Comparison of ENCODE assay signal across 18 mouse cellular contexts in genomic region chr7:142057121-142057520, GRCm38 (mm10). TPM values are rescaled to one million over a fixed set of nuclear protein-coding genes. Genes with fewer than 3 reads are reported as not detected.
DNase-seq lines count a peak whose midpoint lies in the region; ATAC-seq and TF ChIP-seq lines count a peak whose summit lies in the region.
"Had no signal": no experiment of that assay in that cellular context is flagged by ENCODE, and none has a peak within 500 bp of the region (broad histone marks: within the 10 kb centered on the region; RNA-seq: fewer than 3 reads in every experiment).

No protein-coding gene starts in this region.

- DNase-seq in gastrocnemius, adult 18-20 months (ENCODE audit: low spot score) = peak; percentile 29
- no peak for DNase-seq in gastrocnemius, postnatal 36 days
- no peak for DNase-seq in left cerebral cortex, adult 2 months (ENCODE audit: extremely low spot score in 1 of 2, low spot score in 2 of 2)
- DNase-seq in left cerebral cortex, adult 18-20 months (ENCODE audit: low spot score in 2 of 2) = no peak
- DNase-seq in natural killer cell, adult 2 months (ENCODE audit: low spot score in 2 of 2) = no peak
- no peak for DNase-seq in spleen, postnatal 36 days (ENCODE audit: low spot score in 2 of 2)
- DNase-seq: cerebellum, adult 18-20 months; kidney, postnatal 25 days; lung, adult 2 months; spleen, adult 18-20 months had no signal

- intact Hi-C loops in gastrocnemius, postnatal 36 days (cut with DNase I) = no loop called here
- intact Hi-C loops in left cerebral cortex, adult 2 months (cut with DNase I) = no loop called here

- H3K4me1 ChIP-seq in megakaryocyte, embryonic 14.5 days = peaks cover 88% of the 10 kb centered on the region

- ATAC-seq in granulocyte monocyte progenitor cell, adult 5-6 weeks (replicated peaks; ENCODE audit: poor library complexity, severe bottlenecking) = peak; percentile 31

- H3K36me3 ChIP-seq in megakaryocyte, embryonic 14.5 days (replicated peaks; ENCODE audit: low read length) = peaks cover 64% of the 10 kb centered on the region

- no peak overlapping the region for H3K4me3 ChIP-seq in left cerebral cortex, adult 2 months
- H3K4me3 ChIP-seq in megakaryocyte, embryonic 14.5 days (replicated peaks) = peak overlapping the region; percentile 60
- H3K4me3 ChIP-seq: embryonic facial prominence, embryonic 13.5 days; forebrain, embryonic 10.5 days; heart, embryonic 10.5 days; limb, embryonic 10.5 days; midbrain, embryonic 10.5 days; neural tube, embryonic 15.5 days had no signal

- H3K27me3 ChIP-seq in megakaryocyte, embryonic 14.5 days (replicated peaks) = no peaks in the 10 kb centered on the region
- H3K27me3 ChIP-seq: embryonic facial prominence, embryonic 13.5 days had no signal

- TF ChIP-seq CTCF in left cerebral cortex, adult 2 months (IDR thresholded peaks at IDR 0.05) = no peak

- no peaks in the 10 kb centered on the region for H3K9me3 ChIP-seq in megakaryocyte, embryonic 14.5 days
- H3K9me3 ChIP-seq: embryonic facial prominence, embryonic 13.5 days; forebrain, embryonic 10.5 days; heart, embryonic 10.5 days; limb, embryonic 10.5 days; midbrain, embryonic 10.5 days; neural tube, embryonic 15.5 days had no signal

- peak overlapping the region; percentile 15; the same call in 1 of the 2 replicates for H3K27ac ChIP-seq in left cerebral cortex, adult 2 months
- H3K27ac ChIP-seq: embryonic facial prominence, embryonic 13.5 days; forebrain, embryonic 10.5 days; heart, embryonic 10.5 days; limb, embryonic 10.5 days; midbrain, embryonic 10.5 days; neural tube, embryonic 15.5 days had no signal

RNA-seq across cellular contexts. Expression of gene Mob2, which starts 3.7 kb away (rescaled TPM):
- 10 to 100 TPM; 49.6 to 51.8 TPM for total RNA-seq in gastrocnemius, adult 18-20 months (2021)
- 10 to 100 TPM; 40.2 to 43.7 TPM for total RNA-seq in gastrocnemius, postnatal 36 days (2021)
- 10 to 100 TPM; 37.6 to 38.7 TPM for total RNA-seq in left cerebral cortex, adult 2 months (2021)
- total RNA-seq in left cerebral cortex, adult 18-20 months (2021) = 10 to 100 TPM; 37.7 to 39.1 TPM
- total RNA-seq in granulocyte monocyte progenitor cell, adult 5-6 weeks (2014; fragmentation: Nextera tagmentation) = 57.8 and 60.9 TPM in 2 replicates
- total RNA-seq in granulocyte monocyte progenitor cell, adult 5-6 weeks (2017) = 51.2 and 63.4 TPM in 2 replicates
- 69.4 and 73.5 TPM in 2 replicates for polyA plus RNA-seq in megakaryocyte, embryonic 14.5 days (2012; ENCODE audit: insufficient read depth, low replicate concordance)

RNA-seq across cellular contexts. Expression of gene Dusp8, which starts 38.5 kb away (rescaled TPM):
- 10 to 100 TPM; 21.9 to 41.2 TPM for total RNA-seq in gastrocnemius, adult 18-20 months (2021)
- total RNA-seq in gastrocnemius, postnatal 36 days (2021) = 10 to 100 TPM; 32.5 to 43.4 TPM
- 100 to 1,000 TPM; 153 to 173 TPM for total RNA-seq in left cerebral cortex, adult 2 months (2021)
- total RNA-seq in left cerebral cortex, adult 18-20 months (2021) = 100 to 1,000 TPM; 150 to 154 TPM
- not detected in 2 replicates for total RNA-seq in granulocyte monocyte progenitor cell, adult 5-6 weeks (2014; fragmentation: Nextera tagmentation)
- not detected in 2 replicates for total RNA-seq in granulocyte monocyte progenitor cell, adult 5-6 weeks (2017)
- 0.07 and 3.6 TPM in 2 replicates for polyA plus RNA-seq in megakaryocyte, embryonic 14.5 days (2012; ENCODE audit: insufficient read depth, low replicate concordance)

Comparison
In these comparisons a context has a peak if more than half of its experiments do, and no peak if none do; other contexts are left out.
1. RNA of gene Dusp8, which starts 38.5 kb away (total RNA-seq): 153 to 173 TPM in left cerebral cortex, adult 2 months, 150 to 154 TPM in left cerebral cortex, adult 18-20 months, 32.5 to 43.4 TPM in gastrocnemius, postnatal 36 days and 21.9 to 41.2 TPM in gastrocnemius, adult 18-20 months; not detected in granulocyte monocyte progenitor cell, adult 5-6 weeks; every median in the first group is over 10 times any median in the second.